Mouse (Mus musculus) hindbrain, embryonic 12.5 days (tissue): Measurements from ENCODE around the gene Gpx7. TPM values are rescaled to one million over a fixed set of nuclear protein-coding genes. Genes with fewer than 3 reads are reported as not detected.
"Not testable (repeated sequence)": the region's sequence is repeated elsewhere in the genome, so short reads cannot be mapped to it uniquely, and the experiment has no call there.

Source experiments
- ATAC-seq: fragments of 200-750 bp; cut with Nextera tagmentation; 2 replicates; pipeline ENCODE4 v1.8.0; 2017; ENCODE audit warnings: moderate TSS enrichment; ENCODE audit not compliant: low FRiP score
- H3K27ac ChIP-seq: fragments of 300-500 bp; sonication (generic); 2 replicates; pipeline ENCODE4 v1.5.1; 2016; ENCODE audit warnings: mild to moderate bottlenecking
- H3K27me3 ChIP-seq: fragments of 300-500 bp; sonication (generic); 2 replicates; pipeline ENCODE4 v1.6.1; 2016; ENCODE audit warnings: mild to moderate bottlenecking
- H3K36me3 ChIP-seq: fragments of 300-500 bp; sonication (generic); 2 replicates; pipeline ENCODE4 v1.6.1; 2016; ENCODE audit warnings: mild to moderate bottlenecking
- H3K4me1 ChIP-seq: fragments of 300-500 bp; sonication (generic); 2 replicates; pipeline ENCODE4 v1.6.1; 2016
- H3K4me2 ChIP-seq: fragments of 300-500 bp; sonication (generic); replicated peaks from 2 replicates; pipeline ENCODE4 v1.6.1; 2016; ENCODE audit warnings: mild to moderate bottlenecking
- H3K4me3 ChIP-seq: fragments of 300-500 bp; sonication (generic); 2 replicates; pipeline ENCODE4 v1.5.1; 2016; ENCODE audit warnings: mild to moderate bottlenecking
- H3K9ac ChIP-seq: fragments of 300-500 bp; sonication (generic); 2 replicates; pipeline ENCODE4 v1.6.1; 2016; ENCODE audit warnings: mild to moderate bottlenecking, moderate library complexity
- H3K9me3 ChIP-seq: fragments of 300-500 bp; sonication (generic); replicated peaks from 2 replicates; pipeline ENCODE4 v1.6.1; 2016; ENCODE audit warnings: mild to moderate bottlenecking
- WGBS: fragments of 180-500 bp; shearing (Covaris S2); methylation state at CpG from one replicate; pipeline ENCODE4 v1.1.7; 2016; 5-methylcytosine and 5-hydroxymethylcytosine counted together
- polyA plus RNA-seq: library from polyadenylated mRNA; unstranded; fragments of >200 nt; fragmentation: Nextera tagmentation; extraction: Ambion mirVana; gene quantifications from 2 replicates; pipeline ENCODE4 v1.2.1, GENCODE M21; 2016

Gene Gpx7
- polyA plus RNA-seq, 1 experiment from 2014 or later: 58.2 TPM

GRCm38 (mm10) chr4:108360136-108361055 lies 46.4 kb downstream of the Gpx7 start:
- peak overlapping the region; percentile 35 for H3K4me2 ChIP-seq
- peaks cover 62% of the 10 kb centered on the region for H3K4me1 ChIP-seq
- 6% methylated on average over 28 of the region's 28 CpGs for WGBS
- H3K36me3 ChIP-seq: no peaks in the 10 kb centered on the region
- no peaks in the 10 kb centered on the region for H3K27me3 ChIP-seq
- ATAC-seq: peak; percentile 88
- no peaks in the 10 kb centered on the region for H3K9me3 ChIP-seq
- H3K27ac ChIP-seq: peak overlapping the region; percentile 96
- no peak overlapping the region for H3K4me3 ChIP-seq
- peak overlapping the region; percentile 27; the same call in 1 of the 2 replicates for H3K9ac ChIP-seq

GRCm38 (mm10) chr4:108358498-108358897 lies 48.3 kb downstream of the Gpx7 start:
- no peak for ATAC-seq
- 12% methylated on average over 4 of the region's 4 CpGs for WGBS

GRCm38 (mm10) chr4:108357458-108357857 lies 49.3 kb downstream of the Gpx7 start:
- H3K4me3 ChIP-seq: no peak overlapping the region
- H3K9me3 ChIP-seq: no peaks in the 10 kb centered on the region
- H3K4me1 ChIP-seq: peaks cover 46% of the 10 kb centered on the region
- no peak overlapping the region for H3K27ac ChIP-seq
- WGBS: 88% methylated on average over 8 of the region's 8 CpGs
- ATAC-seq: no peak
- no peaks in the 10 kb centered on the region for H3K27me3 ChIP-seq
- H3K4me2 ChIP-seq: no peak overlapping the region
- H3K9ac ChIP-seq: no peak overlapping the region
- no peaks in the 10 kb centered on the region for H3K36me3 ChIP-seq

More at GRCm38 (mm10) chr4:108358498-108358897, 48.3 kb downstream of the Gpx7 start:
- Histone ChIP-seq H3K36me3 (no peaks in the 10 kb centered on the region), H3K4me1 (peaks cover 55% of the 10 kb centered on the region), H3K4me2 (no peak overlapping the region), H3K27me3 (no peaks in the 10 kb centered on the region), H3K27ac (peak overlapping the region; percentile 96), H3K9me3 (no peaks in the 10 kb centered on the region), H3K4me3 (no peak overlapping the region), H3K9ac (no peak overlapping the region)

GRCm38 (mm10) chr4:108353591-108353990 lies 53.2 kb downstream of the Gpx7 start:
- ATAC-seq, H3K4me3 ChIP-seq, H3K27ac ChIP-seq, H3K36me3 ChIP-seq, H3K27me3 ChIP-seq, H3K9me3 ChIP-seq, H3K9ac ChIP-seq, H3K4me2 ChIP-seq: not testable (repeated sequence)
- H3K4me1 ChIP-seq: peaks cover 34% of the 10 kb centered on the region

- WGBS: 8% methylated on average over 8 of the region's 8 CpGs
- Histone ChIP-seq H3K27ac (peak overlapping the region; percentile 74), H3K9ac (no peak overlapping the region), H3K36me3 (no peaks in the 10 kb centered on the region), H3K4me2 (peak overlapping the region; percentile 13; the same call in 1 of the 2 replicates), H3K4me3 (no peak overlapping the region), H3K4me1 (peaks cover 38% of the 10 kb centered on the region), H3K27me3 (no peaks in the 10 kb centered on the region), H3K9me3 (no peaks in the 10 kb centered on the region)
- peak; percentile 78 for ATAC-seq
Measured at GRCm38 (mm10) chr4:108350819-108351218, 55.9 kb downstream of the Gpx7 start.

Other genes with a start within 250 kb of the Gpx7 start
- gene Echdc2, start 241.5 kb downstream of the Gpx7 start, polyA plus RNA-seq: 17.0 and 18.8 TPM in 2 replicates
- gene Zyg11a, start 188.9 kb downstream of the Gpx7 start, polyA plus RNA-seq: not detected in 2 replicates
- gene Zyg11b, start 105.9 kb downstream of the Gpx7 start, polyA plus RNA-seq: 31.9 and 32.2 TPM in 2 replicates
- 46.6 and 56.9 TPM in 2 replicates for gene Coa7, start 78.8 kb downstream of the Gpx7 start, polyA plus RNA-seq
- 3.5 and 5.2 TPM in 2 replicates for gene Shisal2a, start 23.6 kb downstream of the Gpx7 start, polyA plus RNA-seq
- 105 and 118 TPM in 2 replicates for gene Tut4, start 52.5 kb upstream of the Gpx7 start, polyA plus RNA-seq
- gene Prpf38a, start 172.4 kb upstream of the Gpx7 start, polyA plus RNA-seq: 91.8 and 94.5 TPM in 2 replicates
- 6.7 and 8.5 TPM in 2 replicates for gene Orc1, start 172.5 kb upstream of the Gpx7 start, polyA plus RNA-seq
- 24.7 and 29.7 TPM in 2 replicates for gene Cc2d1b, start 213.0 kb upstream of the Gpx7 start, polyA plus RNA-seq